Mouse (Mus musculus) neural tube, embryonic 12.5 days (tissue): ENCODE results near the gene Gng8. TPM values are rescaled to one million over a fixed set of nuclear protein-coding genes. Genes with fewer than 3 reads are reported as not detected.

Experiments used
- ATAC-seq: fragments of 200-750 bp; cut with Nextera tagmentation; 2 replicates; pipeline ENCODE4 v1.8.0; 2017; ENCODE audit warnings: low read depth, mild to moderate bottlenecking, moderate TSS enrichment, moderate library complexity; ENCODE audit not compliant: low FRiP score
- H3K27ac ChIP-seq: fragments of 300-500 bp; sonication (generic); 2 replicates; pipeline ENCODE4 v1.5.1; 2016
- H3K27me3 ChIP-seq: fragments of 300-500 bp; sonication (generic); replicated peaks from 2 replicates; pipeline ENCODE4 v1.6.1; 2016; ENCODE audit warnings: mild to moderate bottlenecking
- H3K36me3 ChIP-seq: fragments of 300-500 bp; sonication (generic); 2 replicates; pipeline ENCODE4 v1.6.1; 2016; ENCODE audit warnings: mild to moderate bottlenecking
- H3K4me1 ChIP-seq: fragments of 300-500 bp; sonication (generic); 2 replicates; pipeline ENCODE4 v1.6.1; 2016
- H3K4me2 ChIP-seq: fragments of 300-500 bp; sonication (generic); replicated peaks from 2 replicates; pipeline ENCODE4 v1.6.1; 2016; ENCODE audit warnings: mild to moderate bottlenecking
- H3K4me3 ChIP-seq: fragments of 300-500 bp; sonication (generic); 2 replicates; pipeline ENCODE4 v1.5.1; 2016
- H3K9ac ChIP-seq: fragments of 300-500 bp; sonication (generic); 2 replicates; pipeline ENCODE4 v1.6.1; 2016; ENCODE audit warnings: mild to moderate bottlenecking
- H3K9me3 ChIP-seq: fragments of 300-500 bp; sonication (generic); 2 replicates; pipeline ENCODE4 v1.6.1; 2016; ENCODE audit warnings: mild to moderate bottlenecking
- WGBS: fragments of 180-500 bp; shearing (Covaris S2); methylation state at CpG from one replicate; pipeline ENCODE4 v1.1.7; 2016; 5-methylcytosine and 5-hydroxymethylcytosine counted together
- polyA plus RNA-seq: library from polyadenylated mRNA; unstranded; fragments of >200 nt; fragmentation: Nextera tagmentation; extraction: Ambion mirVana; gene quantifications from 2 replicates; pipeline ENCODE4 v1.2.1, GENCODE M21; 2016

The Gng8 gene
- polyA plus RNA-seq, 1 experiment from 2014 or later, result 8.4 TPM

DNA sequence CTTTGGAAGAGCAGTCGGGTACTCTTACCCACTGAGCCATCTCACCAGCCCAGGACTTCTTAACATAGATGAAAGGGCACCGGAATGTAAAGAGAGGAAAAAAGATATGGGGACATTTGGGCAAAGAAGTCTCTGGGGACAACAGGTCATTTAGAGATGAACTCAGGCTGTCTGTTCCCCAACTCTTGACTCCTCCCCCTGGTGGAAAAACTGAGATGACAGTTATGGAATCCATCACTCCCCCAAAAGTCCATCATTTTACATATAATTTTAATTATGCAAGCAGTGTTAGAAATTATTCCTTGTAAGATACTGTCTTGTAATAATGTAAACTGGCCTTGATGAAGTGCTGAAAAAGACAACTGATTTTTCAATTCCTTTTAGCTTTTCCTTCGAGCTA, 13.9 kb upstream of the Gng8 start:
- Histone ChIP-seq H3K36me3 (peaks cover 11% of the 10 kb centered on the region; the same call in 1 of the 2 replicates), H3K27me3 (0 out of 2 replicates have a peak, but pooled peaks cover 3% of the 10 kb centered on the region), H3K27ac (no peak overlapping the region), H3K4me2 (no peak overlapping the region), H3K4me1 (peaks cover 31% of the 10 kb centered on the region), H3K9ac (no peak overlapping the region), H3K9me3 (no peaks in the 10 kb centered on the region), H3K4me3 (no peak overlapping the region)
- ATAC-seq, result no peak
- WGBS, result 84% methylated on average over 3 of the region's 3 CpGs

DNA sequence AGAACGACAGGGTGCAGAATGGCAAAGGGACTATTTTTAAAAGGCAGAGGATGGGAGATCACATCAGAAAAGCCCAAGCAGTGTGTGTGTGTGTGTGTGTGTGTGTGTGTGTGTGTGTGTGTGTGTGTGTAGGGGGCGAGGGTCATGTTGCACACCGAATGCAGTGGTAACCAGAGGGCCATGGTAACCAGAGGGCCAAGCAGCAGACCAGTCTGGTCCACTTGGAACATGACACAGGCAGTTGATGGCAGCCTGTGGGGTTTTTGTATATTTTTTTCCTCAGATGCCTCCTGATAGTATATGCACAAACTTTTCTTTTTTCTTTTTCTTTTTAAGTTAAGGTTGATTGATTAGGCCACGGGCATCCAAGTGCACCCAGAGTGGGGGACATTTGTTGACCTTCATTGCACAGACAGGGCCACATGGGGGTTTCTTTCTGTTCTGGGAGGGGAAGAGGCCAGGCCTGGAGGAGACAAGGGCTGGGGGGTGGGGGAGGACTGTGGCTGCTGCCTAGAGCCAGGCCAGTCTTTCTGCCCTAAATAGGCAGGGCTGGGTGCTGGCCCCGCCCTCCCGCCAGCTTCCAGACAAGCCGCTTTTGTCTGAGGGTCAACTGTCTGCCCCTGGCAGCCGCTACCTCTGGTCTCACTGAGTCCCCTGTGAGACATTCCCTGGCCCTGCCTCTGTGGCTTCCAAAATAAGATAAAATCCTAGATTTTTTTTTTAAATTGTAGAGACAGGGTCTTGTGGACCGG, 11.6 kb upstream of the Gng8 start:
- H3K4me2 ChIP-seq, result peak overlapping the region; percentile 40
- H3K36me3 ChIP-seq, result peaks cover 32% of the 10 kb centered on the region
- peaks cover under 1% of the 10 kb centered on the region; the same call in 1 of the 2 replicates for H3K9me3 ChIP-seq
- H3K27me3 ChIP-seq, result peaks cover 19% of the 10 kb centered on the region
- peak overlapping the region; percentile 57; the same call in 1 of the 2 replicates for H3K27ac ChIP-seq
- no peak for ATAC-seq
- 20% methylated on average over 9 of the region's 9 CpGs for WGBS
- no peak overlapping the region for H3K4me3 ChIP-seq
- H3K9ac ChIP-seq, result peak overlapping the region; percentile 21; the same call in 1 of the 2 replicates
- H3K4me1 ChIP-seq, result peaks cover 31% of the 10 kb centered on the region

DNA sequence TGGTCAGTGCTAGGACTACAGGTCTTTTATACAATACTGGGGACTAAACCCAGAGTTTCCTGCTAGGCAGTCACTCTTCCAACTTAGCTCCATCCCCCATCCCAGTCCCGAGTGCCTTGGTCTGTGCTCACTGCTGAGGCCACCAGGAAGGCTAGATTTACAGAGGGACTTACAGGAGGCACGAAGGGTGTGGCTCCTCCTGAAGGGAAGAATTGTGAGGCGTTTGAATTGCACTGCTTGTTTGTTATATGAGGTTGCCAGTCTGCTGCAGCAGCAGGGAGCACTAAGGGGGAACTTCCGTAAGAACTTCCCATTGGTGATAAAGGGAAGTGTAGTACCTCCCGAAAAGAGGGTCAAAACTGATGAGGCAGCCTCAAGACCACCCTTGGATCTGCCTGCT, 11.0 kb upstream of the Gng8 start:
- no peak for ATAC-seq
- Histone ChIP-seq H3K36me3 (peaks cover 38% of the 10 kb centered on the region), H3K9ac (peak overlapping the region; percentile 21; the same call in 1 of the 2 replicates), H3K4me3 (no peak overlapping the region), H3K4me2 (peak overlapping the region; percentile 40), H3K27me3 (peaks cover 26% of the 10 kb centered on the region), H3K27ac (peak overlapping the region; percentile 57; the same call in 1 of the 2 replicates), H3K4me1 (peaks cover 31% of the 10 kb centered on the region), H3K9me3 (peaks cover 7% of the 10 kb centered on the region; the same call in 1 of the 2 replicates)
- WGBS, result 5% methylated on average over 5 of the region's 5 CpGs

DNA sequence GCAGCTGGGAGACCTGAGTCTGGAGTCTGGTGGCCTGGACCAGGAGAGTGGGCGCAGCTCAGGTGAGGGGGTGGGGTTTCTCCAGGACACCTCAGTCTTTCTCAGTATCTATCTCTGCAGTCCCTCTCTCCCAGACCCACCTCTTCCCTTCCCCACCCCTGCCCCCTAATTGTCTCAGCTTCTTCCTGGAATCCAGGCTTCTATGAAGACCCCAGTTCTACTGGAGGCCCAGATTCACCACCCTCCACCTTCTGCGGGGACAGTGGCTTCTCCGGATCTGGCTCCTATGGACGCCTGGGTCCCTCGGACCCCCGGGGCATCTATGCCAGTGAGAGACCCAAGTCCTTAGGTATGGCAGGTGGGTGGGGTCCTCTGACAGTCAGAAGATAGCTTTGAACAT, 8.4 kb upstream of the Gng8 start:
- 90% methylated on average over 6 of the region's 6 CpGs for WGBS
- Histone ChIP-seq H3K4me1 (peaks cover 17% of the 10 kb centered on the region), H3K27ac (no peak overlapping the region), H3K4me3 (no peak overlapping the region), H3K9me3 (peaks cover 13% of the 10 kb centered on the region; the same call in 1 of the 2 replicates), H3K9ac (no peak overlapping the region), H3K4me2 (no peak overlapping the region), H3K27me3 (peaks cover 45% of the 10 kb centered on the region), H3K36me3 (peaks cover 53% of the 10 kb centered on the region)
- ATAC-seq, result no peak

DNA sequence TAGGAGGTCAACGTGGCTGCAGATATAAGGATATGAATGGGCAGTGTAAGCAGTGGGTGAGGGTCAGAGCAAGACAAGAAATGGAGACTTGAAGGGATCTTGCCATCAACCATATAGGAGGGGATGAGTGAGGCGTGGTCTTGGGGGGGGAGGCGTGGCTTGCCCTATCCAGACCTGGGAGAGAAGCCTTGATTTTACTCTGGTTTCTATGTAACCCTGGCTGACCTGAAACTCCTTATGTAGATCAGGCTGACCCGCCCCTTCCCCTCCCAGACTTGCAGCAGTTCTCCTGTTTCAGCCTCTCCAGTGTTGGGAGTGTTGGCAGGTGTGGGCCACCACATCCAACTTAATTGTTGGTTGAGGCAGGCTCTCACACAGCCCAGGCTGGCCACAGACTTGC, 7.3 kb upstream of the Gng8 start:
- no peak for ATAC-seq
- 44% methylated on average over 4 of the region's 4 CpGs for WGBS

DNA sequence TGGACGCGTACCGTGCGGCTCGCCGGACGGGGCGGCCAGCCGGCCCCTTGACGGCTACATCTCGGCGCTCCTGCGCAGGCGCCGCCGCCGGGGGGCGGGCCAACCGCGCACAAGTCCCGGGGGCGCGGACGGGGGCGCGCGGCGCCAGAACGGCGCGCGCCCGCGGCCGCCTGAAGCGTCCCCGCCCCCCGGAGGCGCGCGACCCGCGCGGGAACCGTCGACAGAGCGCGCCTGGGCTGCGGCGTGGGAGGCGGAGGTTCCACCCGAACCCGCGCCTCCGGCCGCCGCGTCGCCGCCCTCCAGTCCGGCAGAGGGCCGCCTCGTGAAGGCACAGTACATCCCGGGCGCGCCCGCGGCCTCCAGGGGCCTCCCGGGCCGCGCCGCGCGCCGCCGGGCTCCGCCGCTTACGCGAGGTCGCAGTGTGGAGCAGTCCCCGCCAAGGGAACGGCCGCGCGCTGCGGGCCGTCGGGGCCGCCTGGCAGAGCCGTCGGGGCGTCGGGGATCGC, 6.3 kb upstream of the Gng8 start:
- 0 out of 2 replicates have a peak, but pooled peaks have one; percentile 6 for ATAC-seq
- Histone ChIP-seq H3K4me1 (peaks cover 8% of the 10 kb centered on the region), H3K27me3 (peaks cover 49% of the 10 kb centered on the region), H3K9me3 (peaks cover 13% of the 10 kb centered on the region; the same call in 1 of the 2 replicates), H3K4me3 (peak overlapping the region; percentile 23), H3K27ac (no peak overlapping the region), H3K36me3 (peaks cover 47% of the 10 kb centered on the region), H3K4me2 (peak overlapping the region; percentile 45), H3K9ac (no peak overlapping the region)
- WGBS, result 12% methylated on average over 83 of the region's 95 CpGs

More for the DNA sequence above, 7.3 kb upstream of the Gng8 start:
- Histone ChIP-seq H3K27ac (no peak overlapping the region), H3K9ac (no peak overlapping the region), H3K9me3 (peaks cover 13% of the 10 kb centered on the region; the same call in 1 of the 2 replicates), H3K4me2 (no peak overlapping the region), H3K27me3 (peaks cover 49% of the 10 kb centered on the region), H3K4me3 (no peak overlapping the region), H3K4me1 (peaks cover 17% of the 10 kb centered on the region), H3K36me3 (peaks cover 47% of the 10 kb centered on the region)

DNA sequence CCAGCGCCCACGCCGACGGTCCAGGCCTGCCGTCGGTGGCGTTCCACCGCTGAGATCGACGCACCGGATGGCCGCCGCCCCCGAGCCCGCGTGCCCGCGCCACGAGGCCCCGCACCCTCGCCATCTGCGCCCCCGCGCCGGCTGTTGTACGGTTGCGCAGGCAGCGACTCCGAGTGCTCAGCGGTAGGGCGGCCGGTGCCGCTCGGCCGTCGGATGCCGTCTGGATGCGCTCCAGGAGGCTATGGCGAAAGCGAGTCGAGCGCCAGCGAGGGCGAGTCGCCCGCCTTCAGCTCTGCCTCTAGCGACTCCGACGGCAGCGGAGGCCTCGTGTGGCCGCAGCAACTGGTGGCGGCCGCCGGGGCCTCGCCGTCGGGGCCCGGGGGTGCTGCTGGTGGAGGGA, 5.7 kb upstream of the Gng8 start:
- Histone ChIP-seq H3K9ac (no peak overlapping the region), H3K27ac (no peak overlapping the region), H3K4me3 (peak overlapping the region; percentile 23), H3K9me3 (peaks cover 13% of the 10 kb centered on the region; the same call in 1 of the 2 replicates), H3K27me3 (peaks cover 53% of the 10 kb centered on the region), H3K36me3 (peaks cover 47% of the 10 kb centered on the region), H3K4me1 (peaks cover 7% of the 10 kb centered on the region; the same call in 1 of the 2 replicates), H3K4me2 (peak overlapping the region; percentile 45)
- WGBS, result 36% methylated on average over 59 of the region's 59 CpGs
- no peak for ATAC-seq

DNA sequence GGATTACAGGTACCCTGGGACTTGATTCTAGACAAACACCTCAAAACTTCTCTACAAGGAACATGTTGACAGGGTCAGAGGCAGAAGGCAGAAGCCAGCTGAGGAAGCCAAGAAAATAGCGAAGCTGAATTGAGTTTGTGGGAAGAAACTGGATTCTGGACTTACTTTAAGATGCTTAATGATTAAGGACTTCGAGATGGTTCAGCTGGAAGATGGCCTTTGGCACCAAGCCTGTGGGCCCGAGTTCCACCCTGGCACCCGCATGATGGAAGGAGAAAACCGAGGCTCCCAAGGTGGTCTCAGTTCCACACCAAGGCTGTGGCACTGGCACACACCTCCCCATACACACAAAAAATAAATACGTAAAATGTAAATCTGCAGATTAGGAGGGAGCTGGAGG, 1.1 kb upstream of the Gng8 start:
- Histone ChIP-seq H3K4me2 (peak overlapping the region; percentile 66), H3K9ac (no peak overlapping the region), H3K4me3 (0 out of 2 replicates have a peak overlapping the region, but pooled peaks have one; percentile 5), H3K27me3 (peaks cover 56% of the 10 kb centered on the region), H3K4me1 (peaks cover 37% of the 10 kb centered on the region), H3K36me3 (peaks cover 16% of the 10 kb centered on the region), H3K9me3 (peaks cover 7% of the 10 kb centered on the region; the same call in 1 of the 2 replicates), H3K27ac (no peak overlapping the region)
- ATAC-seq, result no peak
- WGBS, result 36% methylated on average over 6 of the region's 6 CpGs

DNA sequence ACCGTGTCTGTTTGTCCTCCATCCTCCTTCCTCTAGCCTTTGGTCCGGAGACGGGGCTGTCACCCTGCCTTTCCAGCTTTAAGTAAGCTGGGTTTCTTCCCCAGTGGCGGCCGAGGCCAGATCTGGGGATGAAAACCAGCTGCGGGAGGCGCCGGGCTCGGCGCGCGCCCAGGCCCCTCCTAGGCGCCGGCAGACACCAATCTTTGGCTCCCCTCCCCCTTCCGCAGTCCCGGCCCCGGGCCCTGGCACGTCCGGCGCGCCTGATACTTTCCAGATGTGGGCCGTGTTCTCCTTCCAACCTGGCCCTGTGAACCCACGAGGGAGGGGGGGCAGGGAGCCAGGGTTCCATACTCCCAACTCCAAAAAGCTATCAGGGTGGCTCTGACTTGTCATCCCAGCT, 642 bp upstream of the Gng8 start:
- 0 out of 2 replicates have a peak overlapping the region, but pooled peaks have one; percentile 22 for H3K4me3 ChIP-seq
- peaks cover 37% of the 10 kb centered on the region for H3K4me1 ChIP-seq
- peaks cover 52% of the 10 kb centered on the region for H3K27me3 ChIP-seq
- H3K9me3 ChIP-seq, result peaks cover 3% of the 10 kb centered on the region; the same call in 1 of the 2 replicates
- H3K27ac ChIP-seq, result no peak overlapping the region
- H3K4me2 ChIP-seq, result peak overlapping the region; percentile 66
- WGBS, result 2% methylated on average over 22 of the region's 23 CpGs
- H3K36me3 ChIP-seq, result peaks cover 12% of the 10 kb centered on the region
- no peak overlapping the region for H3K9ac ChIP-seq
- ATAC-seq, result no peak

DNA sequence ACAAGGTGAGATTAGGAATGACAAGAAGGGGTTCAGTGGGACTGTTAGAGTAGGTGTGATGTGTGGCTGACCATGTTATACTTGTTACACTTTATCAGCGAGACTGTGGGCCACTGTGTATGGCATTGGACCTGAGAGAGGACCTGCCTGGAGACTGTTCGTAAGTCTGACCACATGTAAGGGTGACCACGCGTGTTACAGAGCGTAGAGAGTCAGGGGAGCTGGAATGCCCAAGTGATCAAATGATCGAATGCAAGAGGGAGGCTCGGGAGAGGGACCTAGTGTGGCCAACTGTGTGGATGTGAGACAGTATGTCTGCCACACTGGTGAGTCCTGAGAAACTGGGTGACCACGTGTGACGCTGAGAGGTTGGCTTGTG, 755 bp downstream of the Gng8 start:
- Histone ChIP-seq H3K9ac (no peak overlapping the region), H3K9me3 (no peaks in the 10 kb centered on the region), H3K27me3 (peaks cover 40% of the 10 kb centered on the region), H3K4me2 (peak overlapping the region; percentile 66), H3K4me1 (peaks cover 37% of the 10 kb centered on the region), H3K36me3 (0 out of 2 replicates have a peak, but pooled peaks cover 1% of the 10 kb centered on the region), H3K27ac (no peak overlapping the region), H3K4me3 (peak overlapping the region; percentile 22; the same call in 1 of the 2 replicates)
- 0 out of 2 replicates have a peak, but pooled peaks have one; percentile 4 for ATAC-seq
- 47% methylated on average over 9 of the region's 9 CpGs for WGBS

DNA sequence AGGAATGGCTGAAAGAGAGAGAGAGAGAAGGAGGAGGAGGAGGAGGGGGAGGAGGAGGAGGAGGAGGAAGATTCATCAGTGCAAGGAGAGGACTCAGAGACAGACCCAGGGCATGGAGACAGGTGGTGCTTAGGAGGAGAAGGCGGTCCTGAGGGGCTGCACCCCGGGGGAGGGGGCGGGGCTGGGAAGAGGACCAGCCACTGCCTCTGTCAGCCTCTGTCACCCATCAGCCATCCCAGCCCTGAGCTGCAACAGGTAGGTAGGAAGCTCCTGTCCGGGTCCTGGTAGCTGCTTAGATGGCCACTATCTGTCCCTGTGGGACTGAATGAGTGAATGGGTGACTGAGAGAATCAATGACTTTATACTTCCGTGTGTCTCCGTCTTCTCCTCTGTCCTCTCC, 2.0 kb downstream of the Gng8 start:
- Histone ChIP-seq H3K4me3 (no peak overlapping the region), H3K27me3 (peaks cover 34% of the 10 kb centered on the region), H3K9ac (peak overlapping the region; percentile 1; the same call in 1 of the 2 replicates), H3K27ac (no peak overlapping the region), H3K4me1 (peaks cover 37% of the 10 kb centered on the region), H3K36me3 (no peaks in the 10 kb centered on the region), H3K4me2 (peak overlapping the region; percentile 59; the same call in 1 of the 2 replicates), H3K9me3 (no peaks in the 10 kb centered on the region)
- 6% methylated on average over 6 of the region's 6 CpGs for WGBS
- no peak for ATAC-seq

DNA sequence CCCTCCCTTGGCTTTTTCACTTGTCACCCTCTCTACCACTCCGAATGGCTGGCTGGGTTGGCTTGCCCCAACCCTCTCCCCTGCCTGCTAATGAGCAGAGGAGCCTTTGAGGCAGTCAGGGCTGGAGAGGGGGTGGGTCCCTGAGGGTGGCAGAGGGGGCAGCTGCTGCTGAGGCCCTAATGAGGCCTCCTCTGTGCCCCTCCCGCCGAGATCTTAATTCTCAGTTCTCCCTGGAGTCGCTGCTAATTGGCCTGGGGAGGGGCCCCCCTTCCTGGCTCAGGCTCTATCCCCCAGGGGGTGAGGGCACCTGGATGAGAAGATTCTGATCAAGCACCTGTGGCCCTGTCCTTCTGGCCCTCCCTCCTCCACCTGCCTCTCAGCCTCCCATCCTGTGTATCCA, 2.7 kb downstream of the Gng8 start:
- ATAC-seq, result peak; percentile 28
- Histone ChIP-seq H3K9me3 (no peaks in the 10 kb centered on the region), H3K27ac (no peak overlapping the region), H3K9ac (peak overlapping the region; percentile 1; the same call in 1 of the 2 replicates), H3K4me2 (peak overlapping the region; percentile 59), H3K4me1 (peaks cover 37% of the 10 kb centered on the region), H3K27me3 (peaks cover 32% of the 10 kb centered on the region), H3K4me3 (no peak overlapping the region), H3K36me3 (no peaks in the 10 kb centered on the region)
- 2% methylated on average over 4 of the region's 4 CpGs for WGBS
